Mouse (Mus musculus) heart, embryonic 11.5 days (tissue): ENCODE results near the gene Frg2f1. TPM values are rescaled to one million over a fixed set of nuclear protein-coding genes. Genes with fewer than 3 reads are reported as not detected.

Experiments
- ATAC-seq: fragments of 200-750 bp; cut with Nextera tagmentation; replicated peaks from 2 replicates; pipeline ENCODE4 v1.8.0; 2017; ENCODE audit warnings: moderate library complexity; ENCODE audit not compliant: insufficient number of reproducible peaks, low FRiP score, low TSS enrichment
- H3K27ac ChIP-seq: fragments of 300-500 bp; sonication (generic); 2 replicates; pipeline ENCODE4 v1.5.1; 2014; ENCODE audit warnings: mild to moderate bottlenecking, low read depth, low read length
- H3K27me3 ChIP-seq: fragments of 300-500 bp; sonication (generic); 2 replicates; pipeline ENCODE4 v1.6.1; 2014; ENCODE audit warnings: mild to moderate bottlenecking, low read length, mixed read lengths; ENCODE audit not compliant: control insufficient read depth, insufficient read depth
- H3K36me3 ChIP-seq: fragments of 300-500 bp; sonication (generic); 2 replicates; pipeline ENCODE4 v1.6.1; 2014; ENCODE audit warnings: mild to moderate bottlenecking, low read length, moderate library complexity, mixed read lengths; ENCODE audit not compliant: control insufficient read depth, insufficient read depth
- H3K4me1 ChIP-seq: fragments of 300-500 bp; sonication (generic); 2 replicates; pipeline ENCODE4 v1.6.1; 2014; ENCODE audit warnings: low read length; ENCODE audit not compliant: control insufficient read depth, insufficient read depth
- H3K4me2 ChIP-seq: fragments of 300-500 bp; sonication (generic); 2 replicates; pipeline ENCODE4 v1.6.1; 2014; ENCODE audit warnings: mild to moderate bottlenecking, moderate library complexity
- H3K4me3 ChIP-seq: fragments of 300-500 bp; sonication (generic); 2 replicates; pipeline ENCODE4 v1.5.1; 2014; ENCODE audit warnings: low read depth, low read length
- H3K9ac ChIP-seq: fragments of 300-500 bp; sonication (generic); 2 replicates; pipeline ENCODE4 v1.6.1; 2014; ENCODE audit warnings: mild to moderate bottlenecking, low read depth, low read length, moderate library complexity
- H3K9me3 ChIP-seq: fragments of 300-500 bp; sonication (generic); replicated peaks from 2 replicates; pipeline ENCODE4 v1.6.1; 2016; ENCODE audit warnings: low read length; ENCODE audit not compliant: control insufficient read depth
- WGBS: fragments of 180-500 bp; shearing (Covaris S2); extraction: QIAGEN DNeasy Blood & Tissue Kit; methylation state at CpG from one replicate; pipeline ENCODE4 v1.1.7; 2014; ENCODE audit not compliant: insufficient replicate concordance; 5-methylcytosine and 5-hydroxymethylcytosine counted together
- polyA plus RNA-seq: library from polyadenylated mRNA; unstranded; fragments of >200 nt; fragmentation: Nextera tagmentation; extraction: Ambion mirVana; gene quantifications from 2 replicates; pipeline ENCODE4 v1.2.1, GENCODE M21; 2014

Frg2f1 gene
- polyA plus RNA-seq, 1 experiment from 2014 or later: 3.0 TPM

- no peak for ATAC-seq
- peaks cover 5% of the 10 kb centered on the region; the same call in 1 of the 2 replicates for H3K4me1 ChIP-seq
- 85% methylated on average over 10 of the region's 10 CpGs for WGBS
- no peak overlapping the region for H3K27ac ChIP-seq
- no peaks in the 10 kb centered on the region for H3K36me3 ChIP-seq
- peaks cover 19% of the 10 kb centered on the region for H3K27me3 ChIP-seq
- no peak overlapping the region for H3K4me2 ChIP-seq
- H3K4me3 ChIP-seq: no peak overlapping the region
- no peak overlapping the region for H3K9ac ChIP-seq
- H3K9me3 ChIP-seq: no peaks in the 10 kb centered on the region; the same call in 1 of the 2 replicates
Observed at GRCm38 (mm10) chr4:119489666-119490065, 49.7 kb downstream of the Frg2f1 start.

- H3K4me1 ChIP-seq: no peaks in the 10 kb centered on the region
- no peaks in the 10 kb centered on the region for H3K9me3 ChIP-seq
- no peak overlapping the region for H3K4me2 ChIP-seq
- no peaks in the 10 kb centered on the region; the same call in 1 of the 2 replicates for H3K27me3 ChIP-seq
- no peaks in the 10 kb centered on the region for H3K36me3 ChIP-seq
- no peak overlapping the region for H3K9ac ChIP-seq
- no peak overlapping the region for H3K4me3 ChIP-seq
- H3K27ac ChIP-seq: no peak overlapping the region
- WGBS: 70% methylated on average over 7 of the region's 7 CpGs
- ATAC-seq: no peak
Observed at GRCm38 (mm10) chr4:119484882-119485281, 54.4 kb downstream of the Frg2f1 start.

GRCm38 (mm10) chr4:119483051-119483450, 56.3 kb downstream of the Frg2f1 start:
- H3K9ac ChIP-seq: no peak overlapping the region
- H3K27me3 ChIP-seq: no peaks in the 10 kb centered on the region; the same call in 1 of the 2 replicates
- peak overlapping the region; percentile 3; the same call in 1 of the 2 replicates for H3K4me2 ChIP-seq
- no peaks in the 10 kb centered on the region for H3K36me3 ChIP-seq
- no peaks in the 10 kb centered on the region for H3K9me3 ChIP-seq
- ATAC-seq: no peak
- H3K4me1 ChIP-seq: no peaks in the 10 kb centered on the region
- no peak overlapping the region for H3K4me3 ChIP-seq
- no peak overlapping the region for H3K27ac ChIP-seq
- 50% methylated on average over 9 of the region's 9 CpGs for WGBS

Other genes starting within 250 kb of the Frg2f1 start
- 769 and 780 TPM in 2 replicates for gene Ybx1, start 244.9 kb downstream of the Frg2f1 start, polyA plus RNA-seq
- 69.3 and 70.9 TPM in 2 replicates for gene Ppih, start 219.0 kb downstream of the Frg2f1 start, polyA plus RNA-seq
- gene Ccdc30, start 124.0 kb downstream of the Frg2f1 start, polyA plus RNA-seq: 3.9 and 4.0 TPM in 2 replicates
- 26.6 and 27.1 TPM in 2 replicates for gene Ppcs, start 117.1 kb downstream of the Frg2f1 start, polyA plus RNA-seq
- gene Zmynd12, start 116.7 kb downstream of the Frg2f1 start, polyA plus RNA-seq: not detected in 2 replicates
- 5.3 and 6.1 TPM in 2 replicates for gene Rimkla, start 46.9 kb downstream of the Frg2f1 start, polyA plus RNA-seq
- 19.3 and 25.6 TPM in 2 replicates for gene Foxj3, start 2.5 kb downstream of the Frg2f1 start, polyA plus RNA-seq
- 0.55 TPM in 1 of 2 replicates, not detected in the other for gene Guca2a, start 98.2 kb upstream of the Frg2f1 start, polyA plus RNA-seq
- gene Guca2b, start 119.4 kb upstream of the Frg2f1 start, polyA plus RNA-seq: not detected in 2 replicates
- 4.8 and 6.7 TPM in 2 replicates for gene Hivep3, start 194.3 kb upstream of the Frg2f1 start, polyA plus RNA-seq